Mouse (Mus musculus) 3T3-L1 (cell line): ENCODE results near the gene Slc35a2.
A peak's percentile ranks its signal among the peaks of the same experiment; 100 is the strongest.

Experiments
- DNase-seq: peaks from one replicate; pipeline ENCODE4 v3.0.0-alpha.2; 2015; ENCODE audit warnings: low read depth, low spot score

Slc35a2 gene

DNA sequence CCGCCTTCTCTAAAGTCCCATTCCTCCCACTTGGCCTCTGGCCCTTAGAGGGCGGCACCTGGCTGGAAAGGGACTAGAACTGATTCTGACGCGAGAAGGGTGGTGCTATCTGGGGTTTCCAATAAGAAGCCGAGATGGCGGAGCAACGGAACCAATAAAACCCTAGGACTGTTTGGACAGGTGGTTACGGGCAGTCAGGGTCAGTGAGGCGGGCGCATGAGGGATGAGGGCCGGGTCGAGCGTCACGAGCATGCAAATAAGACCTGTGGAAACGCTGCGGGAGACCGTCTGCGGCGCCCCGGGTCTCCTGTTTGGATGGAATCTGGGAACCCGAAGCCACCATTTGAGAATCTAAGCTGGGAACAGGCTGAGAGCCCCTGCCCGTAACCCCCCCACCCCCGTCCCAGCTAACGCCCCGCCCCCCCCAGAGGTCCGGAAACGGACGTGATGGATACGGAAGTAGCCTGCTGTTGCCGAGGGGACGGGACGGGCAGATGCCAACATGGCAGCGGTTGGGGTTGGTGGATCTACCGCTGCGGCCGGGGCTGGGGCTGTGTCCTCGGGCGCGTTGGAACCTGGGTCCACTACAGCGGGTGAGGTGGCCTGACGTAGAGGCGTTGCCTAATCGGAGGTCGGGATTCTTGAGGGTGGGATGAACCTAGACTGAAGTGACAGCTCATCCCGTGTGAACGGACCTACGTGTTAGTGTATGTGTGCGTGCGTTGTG lies at the start of gene Slc35a2:
TSS of gene Slc35a2 (plus strand) at position 188 of the 727 bp plus-strand sequence.
- peak; percentile 95 for DNase-seq

DNA sequence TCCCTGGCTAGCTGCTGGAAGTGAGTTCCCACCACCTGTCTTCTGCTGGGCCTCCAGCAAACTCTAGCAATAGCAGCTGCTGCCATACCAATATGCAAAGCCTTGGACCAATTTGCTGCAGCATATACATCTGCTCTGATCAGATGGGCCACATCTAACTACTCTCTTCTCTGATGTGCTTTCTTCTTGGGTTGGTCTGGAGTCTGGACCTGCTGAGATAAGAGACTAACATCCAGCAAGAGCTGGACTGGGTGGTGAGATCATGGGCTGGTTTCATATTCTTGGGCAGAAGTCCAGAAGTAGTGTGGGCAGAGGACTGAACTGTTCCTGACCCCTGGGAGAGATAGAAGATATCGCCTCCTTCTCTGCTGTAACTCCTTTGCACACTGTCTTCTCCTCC lies 46.7 kb upstream of the Slc35a2 start:
- no peak for DNase-seq

DNA sequence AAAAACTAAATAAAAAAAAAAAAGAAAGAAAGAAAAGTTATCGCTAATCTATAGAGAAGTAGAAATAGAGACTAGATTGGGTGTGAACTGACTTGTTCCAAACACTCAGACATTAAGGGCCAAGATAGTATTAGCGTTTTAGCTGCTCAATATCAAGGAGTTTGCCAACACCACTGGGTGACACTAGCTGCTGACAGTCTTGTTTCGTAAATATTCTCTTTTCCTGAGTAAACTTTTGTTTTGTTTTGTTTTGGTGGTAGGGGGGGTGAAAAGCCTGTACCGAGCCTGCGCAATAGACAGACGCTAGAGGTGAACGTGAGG lies 43.0 kb upstream of the Slc35a2 start:
- DNase-seq, result no peak

DNA sequence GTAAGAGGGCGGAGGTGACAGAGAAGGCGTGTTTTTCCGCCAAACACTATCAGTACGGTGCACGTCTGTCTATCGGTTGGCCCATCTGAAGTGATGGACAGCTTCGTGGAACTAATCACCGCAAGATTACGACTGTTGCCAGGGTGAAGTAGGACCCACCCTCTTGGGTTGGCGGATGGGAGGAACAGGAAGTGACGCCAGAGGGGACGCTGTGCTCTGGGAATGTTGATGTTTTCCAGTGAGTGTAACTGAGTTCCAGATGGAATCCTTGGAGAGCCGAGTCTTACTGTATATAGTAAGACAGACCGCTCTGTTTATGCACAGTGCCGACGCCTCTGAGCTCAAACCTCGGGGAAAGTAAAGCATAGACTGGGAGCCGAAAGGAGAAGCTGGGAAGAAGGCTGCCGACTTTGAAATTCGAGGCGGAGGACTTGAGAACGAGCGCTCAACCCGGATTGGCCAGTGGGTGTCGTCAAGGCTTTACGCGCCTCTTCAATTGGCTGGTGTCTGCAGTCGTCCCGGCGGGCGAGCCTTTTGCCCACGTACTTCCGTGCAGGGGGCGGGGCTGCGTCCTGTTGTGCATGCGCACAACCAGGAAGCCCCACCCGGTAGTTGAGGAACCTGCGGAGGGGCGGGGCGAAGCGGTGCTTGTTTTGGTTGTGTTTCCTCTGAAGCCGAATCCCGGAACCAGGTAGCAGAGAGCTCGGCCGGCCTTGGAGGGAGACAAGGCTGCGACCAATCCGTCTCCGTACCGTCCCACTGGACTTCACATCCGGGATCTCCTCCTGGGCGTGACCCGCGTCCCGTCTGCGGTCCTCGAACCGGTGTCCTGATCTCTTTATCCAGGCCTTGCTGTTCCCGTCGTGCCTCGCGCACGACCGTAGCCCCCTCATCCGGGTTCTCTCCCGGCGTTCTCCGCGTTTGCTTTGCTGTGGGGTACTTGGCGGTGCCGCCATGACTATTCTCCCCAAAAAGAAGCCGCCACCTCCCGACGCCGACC lies 42.4 kb upstream of the Slc35a2 start, which contains the start of gene Otud5:
TSS of gene Otud5 (plus strand) at position 202 of the 1,000 bp plus-strand sequence.
- DNase-seq, result peak; percentile 97

DNA sequence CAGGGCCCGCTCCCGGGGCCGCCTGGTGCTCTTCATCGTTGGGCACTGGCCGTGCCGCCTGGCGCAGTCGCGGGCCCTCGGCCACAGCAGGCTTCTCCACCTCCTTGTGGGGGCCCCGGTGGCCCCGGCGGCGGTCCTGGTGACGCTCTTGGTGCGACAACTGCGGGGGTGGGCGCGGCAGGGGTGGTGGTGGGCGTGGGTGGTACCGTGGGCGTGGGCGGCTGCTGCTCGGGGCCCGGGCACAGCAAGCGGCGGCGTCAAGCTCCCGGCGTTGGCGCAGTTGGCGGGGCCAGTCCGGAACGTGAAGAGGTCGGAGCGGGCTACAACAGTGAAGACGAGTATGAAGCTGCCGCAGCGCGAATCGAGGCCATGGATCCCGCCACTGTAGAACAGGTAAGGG lies 41.5 kb upstream of the Slc35a2 start:
- no peak for DNase-seq

DNA sequence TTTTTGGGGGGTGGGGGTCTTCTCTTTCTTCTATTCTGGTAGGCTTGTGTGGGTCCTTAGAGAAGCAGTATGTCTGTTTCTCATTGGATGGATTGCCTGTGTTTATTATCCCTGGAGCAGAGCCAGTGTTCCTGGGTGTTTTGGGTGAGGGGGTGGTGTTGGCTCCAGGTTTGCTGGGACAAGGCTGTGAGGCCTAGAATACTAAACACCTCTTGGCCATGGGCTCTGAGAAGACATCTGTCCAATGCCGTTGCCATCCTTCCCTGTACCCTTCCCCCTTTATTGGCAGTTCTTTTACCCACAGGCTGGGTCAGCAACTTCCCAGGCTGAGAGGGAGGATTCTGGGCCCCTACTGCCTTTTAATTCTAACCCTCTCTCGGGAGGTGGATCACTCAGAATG lies 36.0 kb upstream of the Slc35a2 start:
- DNase-seq, result no peak

DNA sequence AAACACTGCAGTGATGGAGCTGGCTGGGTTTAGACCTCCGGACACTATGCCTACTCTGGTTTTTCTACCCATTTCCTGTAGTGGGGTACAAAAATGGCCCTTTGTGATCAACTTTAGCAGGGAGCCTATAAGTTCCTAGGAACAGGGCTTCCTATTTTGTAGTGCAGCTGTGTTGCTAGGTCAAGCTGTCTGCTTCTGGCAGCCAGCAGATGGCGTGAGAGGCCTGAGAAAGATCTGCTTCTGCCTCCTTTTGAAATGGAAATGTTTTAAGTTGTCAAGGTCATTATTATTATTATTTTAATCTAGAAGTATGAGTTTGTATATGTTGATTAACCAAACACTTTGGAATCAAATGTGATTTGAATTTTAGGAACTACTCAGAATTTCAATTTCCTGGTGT lies 29.2 kb upstream of the Slc35a2 start:
- peak; percentile 56 for DNase-seq

DNA sequence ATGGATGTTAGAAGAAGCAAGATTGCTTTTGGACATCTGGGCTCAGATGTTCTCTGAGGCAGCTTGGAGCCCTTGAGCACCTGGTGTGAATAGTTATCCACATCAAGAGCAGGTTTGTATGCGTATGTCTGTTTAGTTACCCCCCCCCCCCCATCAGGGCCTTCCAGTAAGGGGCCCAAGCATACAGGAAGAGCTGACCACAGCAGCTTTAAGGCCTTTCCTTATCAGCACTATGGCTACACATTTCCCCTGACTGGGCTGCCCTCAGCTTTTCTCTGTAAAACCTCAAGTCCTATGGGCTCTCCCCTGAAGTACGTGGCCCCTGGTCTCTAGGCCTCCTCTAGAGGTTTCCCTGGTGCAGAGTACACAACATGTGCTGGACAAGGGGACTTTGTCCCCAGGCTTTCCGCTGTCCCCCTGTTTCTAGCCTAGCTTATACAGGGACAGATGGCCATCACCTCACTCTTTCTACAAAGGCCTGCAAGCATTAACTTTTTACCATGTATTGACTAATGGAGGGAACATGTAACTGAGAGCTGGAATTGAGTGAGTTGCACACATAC lies 24.6 kb upstream of the Slc35a2 start:
- no peak for DNase-seq

DNA sequence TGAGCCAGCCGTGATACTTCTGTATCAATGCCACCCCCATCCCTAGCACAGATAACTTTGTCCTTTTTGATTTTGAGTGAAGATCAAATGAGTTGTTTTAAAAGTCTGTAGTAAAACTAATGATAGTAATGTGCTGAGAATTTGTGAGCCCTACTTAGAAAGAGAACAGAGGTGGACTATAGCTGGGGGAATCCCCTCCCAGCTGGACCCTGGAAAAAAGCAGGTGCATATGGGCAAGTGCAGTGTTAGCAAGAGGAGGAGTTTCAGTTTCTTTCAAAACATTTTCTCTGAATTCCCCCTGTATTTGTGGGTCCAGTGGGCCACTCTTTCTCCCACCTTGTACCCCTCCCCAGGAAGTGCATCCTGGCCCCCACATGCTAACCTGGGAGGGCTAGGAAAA lies 20.6 kb upstream of the Slc35a2 start:
- DNase-seq, result no peak

DNA sequence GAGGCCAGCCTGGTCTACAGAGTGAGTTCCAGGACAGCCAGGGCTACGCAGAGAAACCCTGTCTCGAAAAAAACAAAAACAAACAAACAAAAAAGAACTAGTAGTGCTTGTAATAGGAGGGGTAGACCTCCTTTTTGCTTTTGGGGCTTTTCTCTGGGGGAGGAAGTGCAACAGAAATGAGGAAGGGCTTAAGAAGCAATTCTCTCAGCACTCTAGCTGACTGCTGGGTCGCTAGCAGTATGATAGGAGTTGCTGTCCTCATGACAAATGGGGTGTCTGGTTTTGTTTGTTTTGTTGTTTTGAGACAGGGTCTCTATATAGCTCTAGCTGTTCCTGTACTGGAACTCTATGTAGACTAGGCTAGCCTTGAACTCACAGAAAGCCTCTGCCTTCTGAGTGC lies 19.3 kb upstream of the Slc35a2 start:
- no peak for DNase-seq

DNA sequence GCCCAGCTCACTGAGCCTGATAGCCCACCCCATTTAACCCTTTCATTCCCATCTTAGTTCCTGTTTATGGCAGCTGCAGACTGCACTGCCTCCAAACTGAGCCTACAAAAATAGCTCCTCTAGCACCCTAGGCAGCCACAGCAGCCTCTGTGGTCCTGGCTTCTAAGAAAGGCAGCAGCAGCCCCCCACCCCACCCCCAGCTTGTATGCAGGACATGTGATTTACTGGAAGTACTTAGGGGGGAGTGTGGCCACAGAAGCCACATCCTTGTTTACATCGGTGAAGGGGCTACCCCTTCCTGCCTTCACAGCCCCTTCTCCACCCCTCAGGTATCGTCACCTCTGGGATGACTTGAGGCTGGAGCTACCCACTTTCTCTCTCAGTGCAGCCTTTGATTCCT lies 18.5 kb upstream of the Slc35a2 start:
- DNase-seq, result no peak

DNA sequence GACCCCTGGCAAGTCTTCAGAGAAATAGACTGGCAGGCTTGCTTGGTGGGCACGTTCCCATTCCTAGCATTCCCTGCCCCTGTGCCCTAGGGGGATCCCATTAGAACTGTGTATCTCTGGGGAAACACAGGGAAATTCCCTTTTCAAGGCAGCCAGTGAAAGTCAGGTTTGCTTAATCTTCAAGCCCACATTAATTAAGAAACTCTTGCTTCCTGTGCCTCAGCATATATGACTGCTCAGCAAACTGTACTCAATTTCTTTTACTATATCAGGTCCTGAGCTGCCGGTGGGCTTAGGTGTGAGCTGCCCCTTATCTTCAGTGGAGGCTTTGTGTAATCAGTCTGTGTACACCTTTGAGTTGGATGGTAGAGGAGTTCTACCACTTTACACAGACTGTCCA lies 18.0 kb upstream of the Slc35a2 start:
- no peak for DNase-seq

DNA sequence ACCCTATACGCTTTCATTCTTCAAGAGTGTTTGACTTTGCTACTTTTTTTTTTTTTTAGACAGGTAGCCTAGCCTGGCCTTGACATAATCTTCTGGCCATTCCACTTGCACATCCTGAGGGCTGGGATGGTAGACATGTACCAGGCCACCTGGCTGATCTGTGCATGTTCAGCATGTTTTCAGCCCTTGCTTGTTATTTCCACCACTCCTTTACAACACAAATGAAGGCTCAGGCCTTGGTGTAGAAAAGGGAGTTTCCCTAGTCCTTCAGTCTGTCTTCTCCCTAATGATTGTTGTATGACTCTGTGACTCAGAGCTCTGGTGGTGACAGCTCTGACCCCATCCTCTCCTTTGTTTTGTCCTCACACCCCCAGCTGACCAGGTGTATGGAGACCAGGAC lies 16.7 kb upstream of the Slc35a2 start:
- no peak for DNase-seq

DNA sequence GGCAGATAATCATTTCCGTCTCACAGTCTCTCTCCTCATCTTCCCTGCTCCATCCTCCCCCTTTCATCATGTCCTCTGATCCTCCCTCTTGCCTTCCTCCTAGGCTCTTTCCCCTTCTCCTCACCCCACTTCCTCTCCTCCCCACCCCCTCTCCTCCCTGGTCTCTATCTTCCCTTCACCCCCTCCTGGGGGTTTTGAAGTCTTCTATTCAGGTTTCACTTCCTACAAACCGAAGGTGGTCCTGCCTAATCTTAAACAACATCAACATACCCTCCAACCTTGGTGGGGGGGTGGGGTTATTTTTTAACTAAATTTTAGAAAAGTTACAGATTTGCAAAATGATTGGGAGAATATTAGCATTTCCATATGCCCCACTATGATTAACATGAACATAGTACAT lies 15.3 kb upstream of the Slc35a2 start:
- no peak for DNase-seq

DNA sequence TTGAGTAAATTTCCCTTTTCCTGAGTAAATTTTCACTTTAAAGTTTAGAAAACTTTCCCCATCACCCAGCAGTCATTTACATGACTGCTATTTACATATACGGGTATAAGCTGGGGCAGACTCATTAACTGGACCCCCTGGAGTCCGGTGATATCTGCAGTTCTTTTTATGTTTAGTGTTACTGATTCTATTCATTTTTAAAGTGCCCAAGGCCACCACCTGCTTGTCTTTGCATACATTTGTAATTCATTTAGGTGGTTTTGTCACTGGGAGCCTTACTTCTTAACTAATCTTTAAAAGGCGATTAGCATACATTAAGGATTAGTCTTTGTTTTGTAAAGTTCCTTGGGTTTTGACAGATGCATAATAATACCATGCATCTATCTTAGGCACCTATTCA lies 14.0 kb upstream of the Slc35a2 start:
- DNase-seq, result no peak

DNA sequence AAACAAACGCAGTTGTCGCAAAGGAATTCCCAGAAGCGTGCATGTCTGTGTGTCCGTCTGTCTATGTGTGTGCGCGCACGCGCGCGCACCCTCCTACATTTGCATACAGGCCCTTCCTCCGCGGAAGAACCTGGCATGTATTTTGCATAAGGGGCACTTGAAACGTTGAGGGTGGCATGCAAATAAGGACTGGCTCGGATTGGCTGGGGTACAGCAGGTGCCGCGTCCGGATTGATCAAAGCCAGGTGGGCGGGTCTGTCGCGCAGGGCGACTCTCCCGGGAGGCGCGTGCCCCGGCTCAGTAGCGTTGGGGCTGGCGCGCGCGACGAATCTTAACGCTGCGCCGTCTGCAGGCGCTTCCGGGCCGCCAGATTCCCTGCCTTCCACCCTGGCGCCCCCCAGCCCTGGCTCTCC lies 5.8 kb upstream of the Slc35a2 start, which contains the start of gene Pim2:
TSS of gene Pim2 (plus strand) at position 256 of the 413 bp plus-strand sequence.
- no peak for DNase-seq

DNA sequence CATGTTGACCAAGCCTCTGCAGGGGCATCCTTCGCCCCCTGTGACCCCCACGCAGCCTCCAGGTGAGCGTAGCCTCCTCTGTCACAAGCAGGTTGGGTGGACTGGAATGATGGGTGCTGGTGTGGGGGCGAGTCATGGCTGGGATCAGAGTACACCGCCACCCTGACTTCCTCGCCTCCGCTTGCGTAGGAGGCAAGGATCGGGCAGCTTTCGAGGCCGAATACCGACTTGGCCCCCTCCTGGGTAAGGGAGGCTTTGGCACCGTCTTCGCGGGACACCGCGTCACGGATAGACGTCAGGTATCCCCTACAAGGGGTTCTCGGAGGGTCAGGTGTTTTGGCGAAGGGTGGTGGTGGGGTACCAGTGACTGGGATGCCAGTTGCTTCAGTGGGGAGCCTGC lies 5.3 kb upstream of the Slc35a2 start:
- DNase-seq, result no peak

DNA sequence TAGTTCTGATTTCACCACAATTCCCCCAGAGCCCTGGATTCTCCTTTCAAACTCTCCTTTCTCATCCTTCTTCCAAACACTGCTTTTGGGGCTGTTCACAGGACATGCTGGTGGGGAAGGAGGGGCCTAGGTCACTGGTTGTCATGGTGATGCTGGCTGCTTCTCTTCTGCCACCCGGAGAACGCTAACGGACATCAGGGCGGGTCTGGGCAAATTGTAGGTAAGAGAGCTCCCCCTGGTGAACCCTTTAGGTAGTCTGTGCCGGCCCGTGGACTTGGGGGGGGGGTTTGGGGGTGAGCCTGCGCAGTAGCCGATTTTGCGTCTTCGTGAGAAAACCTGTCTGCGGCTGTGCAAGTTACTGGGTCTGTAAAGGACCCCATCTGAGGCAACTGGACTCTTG lies 4.0 kb upstream of the Slc35a2 start:
- peak; percentile 27 for DNase-seq

DNA sequence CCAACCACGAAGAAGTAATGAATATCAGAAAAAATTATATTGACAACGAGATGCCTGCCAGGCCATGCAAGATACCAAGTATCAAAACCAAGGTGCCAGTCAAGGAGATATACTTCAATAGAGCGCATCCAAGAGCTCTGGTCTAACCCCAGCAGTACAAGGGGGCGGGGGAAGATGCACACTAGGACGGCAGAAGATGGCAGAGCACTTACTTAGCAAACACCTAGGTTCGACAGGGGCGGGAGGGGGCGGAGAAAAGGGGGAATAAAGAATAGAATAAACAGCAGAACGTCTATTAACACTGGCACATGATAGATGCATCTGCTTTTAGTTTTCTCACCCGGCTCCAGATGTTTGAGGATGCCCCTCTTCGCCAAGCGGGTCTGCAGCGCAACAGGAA lies 14.4 kb downstream of the Slc35a2 start:
- no peak for DNase-seq

DNA sequence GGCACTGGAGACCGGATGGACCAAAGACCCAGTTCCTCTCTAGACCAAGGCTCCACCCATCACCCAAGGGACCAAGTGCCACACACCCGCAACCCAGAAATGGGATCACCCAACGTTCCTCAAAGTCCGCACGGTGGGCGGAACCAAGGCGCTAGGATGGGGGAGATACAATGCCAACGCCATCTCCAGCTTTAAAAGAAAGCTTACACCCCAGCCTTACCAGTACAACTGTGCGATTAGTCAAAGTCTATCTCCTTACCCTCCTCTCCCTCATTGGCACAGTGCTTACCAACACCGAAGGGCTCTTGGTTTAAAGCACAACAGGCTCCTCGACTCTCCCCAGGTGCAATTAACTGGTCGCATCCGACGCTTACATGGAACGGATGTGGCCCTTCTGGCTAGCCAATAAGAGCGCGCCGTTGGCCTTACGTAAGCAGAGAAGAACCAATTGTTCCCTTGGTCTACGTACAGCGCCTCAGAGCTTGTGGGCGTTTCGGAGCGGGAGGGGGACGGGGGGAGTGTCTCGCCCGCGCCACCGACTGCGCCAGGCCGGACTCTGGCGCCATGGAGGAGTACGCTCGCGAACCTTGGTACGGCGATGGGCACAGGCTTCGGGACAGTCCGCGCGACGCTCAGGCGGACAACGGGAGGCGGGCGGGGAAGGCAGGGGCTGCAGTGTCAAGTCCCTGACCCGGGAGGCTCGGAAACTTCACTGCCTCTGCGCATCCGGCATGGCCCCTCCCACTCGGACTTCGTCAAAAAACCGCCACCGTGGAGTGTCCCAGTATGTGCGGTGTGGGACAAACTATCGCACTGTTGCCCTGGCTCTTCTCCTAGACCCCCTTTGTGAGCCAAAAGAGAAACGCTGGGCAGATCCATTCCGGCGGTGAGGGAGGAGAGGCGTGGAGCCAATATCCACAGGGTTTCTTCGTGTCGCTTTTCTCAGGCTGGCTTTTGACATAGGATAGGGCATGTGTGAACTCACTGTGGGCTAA lies 15.3 kb downstream of the Slc35a2 start, which contains the start of the genes Pqbp1 and Timm17b:
TSS of gene Pqbp1 (minus strand) at position 390 of the 995 bp plus-strand sequence.
TSS of gene Timm17b (plus strand) at position 478 of the 995 bp plus-strand sequence.
- peak; percentile 96 for DNase-seq

DNA sequence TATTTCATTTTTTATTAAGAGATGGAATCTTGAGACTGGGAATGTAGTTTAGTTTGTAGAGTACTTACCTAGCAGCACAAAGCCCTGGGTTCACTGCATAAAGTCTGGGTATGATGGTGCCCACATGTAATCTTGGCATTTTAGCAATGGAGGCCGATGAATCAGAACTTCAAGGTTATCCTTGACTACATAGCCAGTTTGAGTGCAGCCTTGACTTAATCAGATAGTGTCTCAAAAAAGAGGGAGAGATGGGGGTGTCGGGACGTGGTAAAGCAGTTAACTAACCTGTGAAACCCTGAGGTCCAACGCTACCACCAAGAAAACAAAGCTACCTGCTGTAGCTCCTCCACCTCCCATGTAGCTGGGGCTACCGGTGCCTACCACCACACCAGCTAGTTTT lies 20.6 kb downstream of the Slc35a2 start:
- no peak for DNase-seq
